Comparison of ENCODE assay signal across 8 mouse cellular contexts in the genomic region with DNA sequence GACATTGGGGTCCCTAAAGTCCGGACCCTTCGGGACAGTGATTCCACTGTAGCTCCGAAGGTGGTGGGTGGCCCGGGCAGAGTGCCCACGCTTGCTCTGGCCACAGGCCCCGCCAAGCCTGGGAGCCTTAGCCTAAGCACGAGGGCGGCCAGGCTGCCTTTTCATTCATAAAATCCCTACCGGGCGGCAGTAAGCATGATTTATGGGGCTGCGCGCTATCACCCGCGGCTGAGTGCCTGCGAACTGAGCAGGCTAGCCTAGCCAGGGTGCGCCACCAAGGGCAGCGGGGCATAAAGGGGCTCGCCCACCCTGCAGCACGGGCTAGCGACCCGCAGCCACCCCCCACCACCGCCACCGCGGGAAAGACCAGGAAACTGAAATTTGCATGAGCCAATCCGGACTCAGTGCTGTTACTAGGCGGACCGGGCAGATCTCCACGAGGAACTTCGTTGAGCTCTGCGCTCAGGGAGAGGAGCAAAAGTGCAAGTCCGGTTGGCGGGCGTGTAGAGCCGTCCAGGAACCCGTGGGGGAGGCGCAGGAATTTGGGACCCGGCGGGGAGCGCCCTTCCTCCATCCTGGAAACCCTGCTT. TPM values are rescaled to one million over a fixed set of nuclear protein-coding genes. Genes with fewer than 3 reads are reported as not detected.
A peak's percentile ranks its signal among the peaks of the same experiment; 100 is the strongest.
DNase-seq lines count a peak whose midpoint lies in the region; ATAC-seq and TF ChIP-seq lines count a peak whose summit lies in the region.

No protein-coding gene starts in this region.

- H3K27ac ChIP-seq in heart, embryonic 12.5 days (ENCODE audit: poor library complexity, severe bottlenecking), result peak overlapping the region; percentile 95
- H3K27ac ChIP-seq in kidney, embryonic 16.5 days (ENCODE audit: low read length), result peak overlapping the region; percentile 98
- peak overlapping the region; percentile 62 for H3K27ac ChIP-seq in liver, postnatal 0 days (ENCODE audit: low read depth)
- peak overlapping the region; percentile 71 for H3K27ac ChIP-seq in neural tube, embryonic 13.5 days (replicated peaks)
- no peak overlapping the region for H3K27ac ChIP-seq in thymus, adult 2 months (ENCODE audit: control insufficient read depth, insufficient read depth, low read length)

- no peak for TF ChIP-seq POLR2A in thymus, adult 2 months (IDR thresholded peaks at IDR 0.05; ENCODE audit: control insufficient read depth, extremely low read depth, insufficient read depth, low read length, poor library complexity)

- peaks cover 10% of the 10 kb centered on the region for H3K36me3 ChIP-seq in heart, embryonic 12.5 days
- H3K36me3 ChIP-seq in kidney, embryonic 16.5 days (ENCODE audit: insufficient read depth, low read length), result peaks cover 11% of the 10 kb centered on the region
- no peaks in the 10 kb centered on the region for H3K36me3 ChIP-seq in liver, postnatal 0 days (replicated peaks; ENCODE audit: insufficient read depth, low read length)
- no peaks in the 10 kb centered on the region for H3K36me3 ChIP-seq in neural tube, embryonic 13.5 days
- H3K36me3 ChIP-seq in thymus, adult 2 months (ENCODE audit: control insufficient read depth, insufficient read depth, low read length), result no peaks in the 10 kb centered on the region

- peak overlapping the region; percentile 67 for H3K4me3 ChIP-seq in heart, embryonic 12.5 days
- H3K4me3 ChIP-seq in kidney, embryonic 16.5 days (ENCODE audit: low read length), result peak overlapping the region; percentile 85
- H3K4me3 ChIP-seq in liver, postnatal 0 days (ENCODE audit: low read depth, low read length), result peak overlapping the region; percentile 54
- H3K4me3 ChIP-seq in neural tube, embryonic 13.5 days, result peak overlapping the region; percentile 44
- peak overlapping the region; percentile 31 for H3K4me3 ChIP-seq in thymus, adult 2 months (ENCODE audit: control insufficient read depth, insufficient read depth, low read length)

- TF ChIP-seq EP300 in liver, postnatal 0 days (IDR thresholded peaks at IDR 0.05; ENCODE audit: low read depth), result no peak

- H3K4me1 ChIP-seq in heart, embryonic 12.5 days (replicated peaks), result peaks cover 36% of the 10 kb centered on the region
- peaks cover 34% of the 10 kb centered on the region for H3K4me1 ChIP-seq in kidney, embryonic 16.5 days (ENCODE audit: insufficient read depth, low read length)
- peaks cover 38% of the 10 kb centered on the region for H3K4me1 ChIP-seq in liver, postnatal 0 days (ENCODE audit: insufficient read depth)
- H3K4me1 ChIP-seq in neural tube, embryonic 13.5 days (replicated peaks), result peaks cover 73% of the 10 kb centered on the region
- peaks cover 20% of the 10 kb centered on the region for H3K4me1 ChIP-seq in thymus, adult 2 months (replicated peaks; ENCODE audit: control insufficient read depth, insufficient read depth, low read length)

- no peak for TF ChIP-seq CTCF in liver, postnatal 0 days (IDR thresholded peaks at IDR 0.05; ENCODE audit: low read depth)
- no peak for TF ChIP-seq CTCF in thymus, adult 2 months (IDR thresholded peaks at IDR 0.05; ENCODE audit: borderline replicate concordance, control insufficient read depth, extremely low read depth, insufficient read depth, low read length, poor library complexity)

- H3K9ac ChIP-seq in heart, embryonic 12.5 days, result peak overlapping the region; percentile 74
- H3K9ac ChIP-seq in kidney, embryonic 16.5 days (replicated peaks; ENCODE audit: low read length), result peak overlapping the region; percentile 76
- H3K9ac ChIP-seq in liver, postnatal 0 days (replicated peaks), result peak overlapping the region; percentile 51
- H3K9ac ChIP-seq in neural tube, embryonic 13.5 days, result peak overlapping the region; percentile 63

- WGBS in heart, embryonic 12.5 days, result under 1% methylated on average over 39 of the region's 39 CpGs
- WGBS in kidney, embryonic 16.5 days, result under 1% methylated on average over 39 of the region's 39 CpGs
- under 1% methylated on average over 39 of the region's 39 CpGs for WGBS in liver, postnatal 0 days (ENCODE audit: insufficient replicate concordance)
- WGBS in neural tube, embryonic 13.5 days, result under 1% methylated on average over 39 of the region's 39 CpGs
- under 1% methylated on average over 39 of the region's 39 CpGs for WGBS in thymus, adult 2 months

- H3K27me3 ChIP-seq in heart, embryonic 12.5 days (replicated peaks), result no peaks in the 10 kb centered on the region
- no peaks in the 10 kb centered on the region for H3K27me3 ChIP-seq in kidney, embryonic 16.5 days (ENCODE audit: insufficient read depth, low read length)
- peaks cover 61% of the 10 kb centered on the region for H3K27me3 ChIP-seq in liver, postnatal 0 days (ENCODE audit: insufficient read depth, low read length)
- H3K27me3 ChIP-seq in neural tube, embryonic 13.5 days, result peaks cover 62% of the 10 kb centered on the region
- peaks cover 19% of the 10 kb centered on the region for H3K27me3 ChIP-seq in thymus, adult 2 months (ENCODE audit: control insufficient read depth, insufficient read depth, low read length)

- peak overlapping the region; percentile 96 for H3K4me2 ChIP-seq in heart, embryonic 12.5 days
- H3K4me2 ChIP-seq in kidney, embryonic 16.5 days (replicated peaks; ENCODE audit: low read depth, low read length), result peak overlapping the region; percentile 96
- H3K4me2 ChIP-seq in liver, postnatal 0 days (ENCODE audit: low read depth, low read length), result peak overlapping the region; percentile 95
- H3K4me2 ChIP-seq in neural tube, embryonic 13.5 days, result peak overlapping the region; percentile 96

- peak; percentile 55 to 67 for DNase-seq in left cerebral cortex, adult 18-20 months (ENCODE audit: low spot score in 2 of 2)
- no peak for DNase-seq in left cerebral cortex, adult 11 months (ENCODE audit: low spot score)
- DNase-seq in fibroblast of lung, adult 2 months (ENCODE audit: low read depth), result peak; percentile 76
- peak; percentile 80 for DNase-seq in liver, postnatal 0 days
- peak; percentile 48 for DNase-seq in thymus, adult 2 months

- no peaks in the 10 kb centered on the region for H3K9me3 ChIP-seq in heart, embryonic 12.5 days (replicated peaks)
- no peaks in the 10 kb centered on the region for H3K9me3 ChIP-seq in kidney, embryonic 16.5 days (ENCODE audit: low read length)
- H3K9me3 ChIP-seq in liver, postnatal 0 days (ENCODE audit: low read length), result no peaks in the 10 kb centered on the region
- no peaks in the 10 kb centered on the region for H3K9me3 ChIP-seq in neural tube, embryonic 13.5 days

- peak; percentile 69 for ATAC-seq in heart, embryonic 12.5 days (ENCODE audit: insufficient number of reproducible peaks, low FRiP score)
- peak; percentile 87 for ATAC-seq in kidney, embryonic 16.5 days (ENCODE audit: low FRiP score, low TSS enrichment)
- peak; percentile 69 for ATAC-seq in liver, postnatal 0 days
- ATAC-seq in neural tube, embryonic 13.5 days (ENCODE audit: low read depth), result peak; percentile 48

RNA-seq across cellular contexts. Expression of gene Ccnd1, which starts 1.6 kb away (rescaled TPM):
- 10 to 100 TPM; 42.9 to 57.5 TPM for total RNA-seq in left cerebral cortex, adult 18-20 months (2021)
- 81.2 and 89.9 TPM in 2 replicates for polyA plus RNA-seq in heart, embryonic 12.5 days (2016; fragmentation: Nextera tagmentation; extraction: Ambion mirVana)
- 185 and 234 TPM in 2 replicates for polyA plus RNA-seq in kidney, embryonic 16.5 days (2015; fragmentation: Nextera tagmentation; extraction: Ambion mirVana)
- 10.1 TPM in 2 replicates for polyA plus RNA-seq in liver, postnatal 0 days (2015; fragmentation: Nextera tagmentation; extraction: Ambion mirVana)
- 31.1 and 50.8 TPM in 2 replicates for polyA plus RNA-seq in neural tube, embryonic 13.5 days (2015; fragmentation: Nextera tagmentation; extraction: Ambion mirVana)
- polyA plus RNA-seq in thymus, adult 2 months (2012; rRNA removed), result 14.4 and 21.7 TPM in 2 replicates

RNA-seq across cellular contexts. Expression of gene LTO1, which starts 26.4 kb away (rescaled TPM):
- total RNA-seq in left cerebral cortex, adult 18-20 months (2021), result 10 to 100 TPM; 27.0 to 27.2 TPM
- polyA plus RNA-seq in heart, embryonic 12.5 days (2016; fragmentation: Nextera tagmentation; extraction: Ambion mirVana), result 20.1 and 21.4 TPM in 2 replicates
- polyA plus RNA-seq in kidney, embryonic 16.5 days (2015; fragmentation: Nextera tagmentation; extraction: Ambion mirVana), result 31.4 and 33.7 TPM in 2 replicates
- 6.3 and 7.0 TPM in 2 replicates for polyA plus RNA-seq in liver, postnatal 0 days (2015; fragmentation: Nextera tagmentation; extraction: Ambion mirVana)
- 33.8 and 36.3 TPM in 2 replicates for polyA plus RNA-seq in neural tube, embryonic 13.5 days (2015; fragmentation: Nextera tagmentation; extraction: Ambion mirVana)
- 23.5 and 26.6 TPM in 2 replicates for polyA plus RNA-seq in thymus, adult 2 months (2012; rRNA removed)

RNA-seq across cellular contexts. Expression of gene Fgf15, which starts 45.0 kb away (rescaled TPM):
- total RNA-seq in left cerebral cortex, adult 18-20 months (2021), result not detected
- polyA plus RNA-seq in heart, embryonic 12.5 days (2016; fragmentation: Nextera tagmentation; extraction: Ambion mirVana), result 0.10 TPM in 1 of 2 replicates, not detected in the other
- 2.9 and 3.1 TPM in 2 replicates for polyA plus RNA-seq in kidney, embryonic 16.5 days (2015; fragmentation: Nextera tagmentation; extraction: Ambion mirVana)
- polyA plus RNA-seq in liver, postnatal 0 days (2015; fragmentation: Nextera tagmentation; extraction: Ambion mirVana), result not detected in 2 replicates
- 27.4 and 29.1 TPM in 2 replicates for polyA plus RNA-seq in neural tube, embryonic 13.5 days (2015; fragmentation: Nextera tagmentation; extraction: Ambion mirVana)
- polyA plus RNA-seq in thymus, adult 2 months (2012; rRNA removed), result 0.40 and 0.42 TPM in 2 replicates

Comparison
In these comparisons a context has a peak if more than half of its experiments do, and no peak if none do; other contexts are left out.
1. H3K4me3 ChIP-seq: peak in every context shown above with its lines; median percentile 85 in kidney, embryonic 16.5 days; 67 in heart, embryonic 12.5 days; 54 in liver, postnatal 0 days; 44 in neural tube, embryonic 13.5 days; 31 in thymus, adult 2 months.